Mouse (Mus musculus) cortical plate, adult 2 months (tissue): ENCODE measurements around the gene Gm10282.

Experiments used
- CTCF ChIP-seq: fragments of 200-500 bp; IDR thresholded peaks from 2 replicates; pipeline ENCODE4 v1.5.1; 2011; ENCODE audit warnings: mild to moderate bottlenecking, control low read depth, low read length; ENCODE audit not compliant: insufficient read depth; ENCODE audit errors: extremely low read depth
- POLR2A ChIP-seq: fragments of 200-500 bp; IDR thresholded peaks from 2 replicates; pipeline ENCODE4 v1.6.1; 2011; ENCODE audit warnings: mild to moderate bottlenecking, low read length, control low read depth; ENCODE audit not compliant: insufficient read depth; ENCODE audit errors: extremely low read depth

- TF ChIP-seq CTCF (no peak), POLR2A (no peak)
These were observed 23.4 kb downstream of the Gm10282 start for GRCm38 (mm10) chr8:72281634-72282033.
